Mouse (Mus musculus): Measurements from ENCODE around the gene Smarcd1. TPM values are rescaled to one million over a fixed set of nuclear protein-coding genes. Genes with fewer than 3 reads are reported as not detected.
A peak's percentile ranks its signal among the peaks of the same experiment; 100 is the strongest.

Smarcd1 gene
- polyA plus RNA-seq, 1 experiment = 30.9 TPM

DNA sequence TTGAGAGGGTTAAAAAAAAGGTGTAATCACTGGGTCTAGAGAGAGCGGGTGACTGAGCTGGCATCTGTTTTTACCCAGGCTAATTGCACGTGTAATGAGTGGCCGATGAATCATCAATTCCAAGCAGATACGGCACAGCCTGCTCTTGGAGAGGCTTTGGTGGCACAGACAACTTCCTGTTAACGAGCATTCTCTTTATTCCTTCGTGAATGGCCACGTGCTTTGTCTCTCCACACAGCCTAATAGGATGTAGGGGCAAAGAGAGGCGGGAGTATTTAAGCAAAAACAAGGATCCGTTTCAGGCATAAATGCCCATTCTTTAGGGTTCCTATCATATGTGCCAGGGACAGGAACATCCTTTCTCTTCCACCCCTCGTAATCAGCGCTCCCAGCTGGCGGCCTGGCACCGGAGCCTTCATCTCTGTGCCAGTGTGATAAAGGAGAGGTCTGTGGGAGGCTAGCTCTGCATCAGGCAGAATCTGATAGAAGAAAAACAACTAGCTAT lies 13.5 kb downstream of the Smarcd1 start:
- H3K27me3 ChIP-seq (ENCODE audit: control insufficient read depth, insufficient read depth, low read length) = no peaks in the 10 kb centered on the region
- H3K36me3 ChIP-seq (ENCODE audit: control insufficient read depth, insufficient read depth, low read length) = peaks cover 3% of the 10 kb centered on the region
- no peak overlapping the region for H3K4me3 ChIP-seq (ENCODE audit: control insufficient read depth, low read depth, low read length)
- TF ChIP-seq POLR2A (IDR thresholded peaks at IDR 0.05; ENCODE audit: control insufficient read depth, low read depth, low read length) (no peak), CTCF (IDR thresholded peaks at IDR 0.05; ENCODE audit: control insufficient read depth, insufficient read depth, insufficient replicate concordance, low read depth, low read length) (no peak)
- peak overlapping the region; percentile 48; the same call in 1 of the 2 replicates for H3K27ac ChIP-seq (ENCODE audit: control insufficient read depth, insufficient read depth, low read depth, low read length)
- peaks cover 6% of the 10 kb centered on the region for H3K4me1 ChIP-seq (ENCODE audit: control insufficient read depth, insufficient read depth, low read length)

DNA sequence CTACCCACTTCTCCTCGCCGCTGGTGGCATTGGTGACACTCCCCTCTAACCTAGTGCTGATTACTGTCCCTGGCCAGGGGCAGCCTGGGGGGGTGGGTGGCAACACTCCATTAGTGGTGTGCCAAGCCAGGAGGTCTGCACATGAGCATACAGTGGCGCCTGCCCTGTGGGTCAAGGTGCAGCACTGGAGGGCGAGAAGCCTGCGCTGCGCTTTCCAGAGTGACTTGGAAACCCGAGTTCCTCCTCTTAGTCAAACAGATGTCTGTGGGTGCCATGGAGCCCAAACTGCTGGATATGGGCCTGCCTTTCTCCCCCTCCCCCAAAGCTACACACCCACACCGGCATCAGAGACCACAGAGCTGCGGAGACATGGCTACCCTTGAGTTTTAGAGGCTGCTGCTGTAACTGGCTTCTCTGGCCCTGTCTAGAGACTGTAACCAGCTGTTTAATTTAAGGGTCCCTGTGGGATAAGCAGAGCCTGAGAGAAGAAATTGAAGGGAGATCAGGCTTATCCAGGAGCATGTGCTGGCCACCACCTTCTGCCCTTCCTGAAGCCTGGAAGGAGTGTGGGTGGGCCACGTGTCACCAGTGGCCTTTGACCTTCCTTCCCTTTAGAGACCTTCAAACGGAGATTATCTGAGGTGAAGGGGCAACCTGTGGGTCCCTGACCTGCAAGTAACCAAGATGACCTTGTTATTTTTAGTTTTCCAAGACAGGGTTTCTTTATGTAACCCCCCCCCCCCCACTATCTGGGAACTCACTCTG lies 14.2 kb downstream of the Smarcd1 start:
- peaks cover 2% of the 10 kb centered on the region for H3K36me3 ChIP-seq (ENCODE audit: control insufficient read depth, insufficient read depth, low read length)
- no peaks in the 10 kb centered on the region for H3K27me3 ChIP-seq (ENCODE audit: control insufficient read depth, insufficient read depth, low read length)
- no peak for TF ChIP-seq POLR2A (IDR thresholded peaks at IDR 0.05; ENCODE audit: control insufficient read depth, low read depth, low read length)
- no peak for TF ChIP-seq CTCF (IDR thresholded peaks at IDR 0.05; ENCODE audit: control insufficient read depth, insufficient read depth, insufficient replicate concordance, low read depth, low read length)
- H3K4me3 ChIP-seq (ENCODE audit: control insufficient read depth, low read depth, low read length) = no peak overlapping the region
- H3K4me1 ChIP-seq (ENCODE audit: control insufficient read depth, insufficient read depth, low read length) = peaks cover 6% of the 10 kb centered on the region
- peak overlapping the region; percentile 7; the same call in 1 of the 2 replicates for H3K27ac ChIP-seq (ENCODE audit: control insufficient read depth, insufficient read depth, low read depth, low read length)

DNA sequence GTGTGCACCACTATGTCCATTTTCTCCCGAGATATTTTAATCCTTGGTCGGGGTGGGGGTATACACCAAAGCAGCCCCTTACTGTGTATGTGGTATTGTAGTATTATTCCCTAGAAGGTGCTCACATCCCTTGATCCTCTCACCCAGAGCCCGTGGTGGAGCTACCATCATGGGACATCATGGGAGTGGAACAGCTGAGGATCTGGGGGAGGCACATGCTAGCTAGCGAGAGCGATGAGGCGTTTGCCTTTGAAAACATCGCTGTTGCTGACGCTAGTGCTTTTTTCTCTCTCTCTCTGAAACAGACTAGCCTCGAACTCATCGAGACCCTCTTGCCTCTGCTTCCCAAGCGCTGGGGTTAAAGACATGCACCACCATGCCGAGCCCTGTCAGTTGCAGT lies 14.9 kb downstream of the Smarcd1 start:
- peaks cover 6% of the 10 kb centered on the region for H3K4me1 ChIP-seq (ENCODE audit: control insufficient read depth, insufficient read depth, low read length)
- no peak for TF ChIP-seq CTCF (IDR thresholded peaks at IDR 0.05; ENCODE audit: control insufficient read depth, insufficient read depth, insufficient replicate concordance, low read depth, low read length)
- no peak for TF ChIP-seq POLR2A (IDR thresholded peaks at IDR 0.05; ENCODE audit: control insufficient read depth, low read depth, low read length)
- no peaks in the 10 kb centered on the region; the same call in 1 of the 2 replicates for H3K36me3 ChIP-seq (ENCODE audit: control insufficient read depth, insufficient read depth, low read length)
- no peaks in the 10 kb centered on the region for H3K27me3 ChIP-seq (ENCODE audit: control insufficient read depth, insufficient read depth, low read length)
- no peak overlapping the region for H3K27ac ChIP-seq (ENCODE audit: control insufficient read depth, insufficient read depth, low read depth, low read length)
- no peak overlapping the region for H3K4me3 ChIP-seq (ENCODE audit: control insufficient read depth, low read depth, low read length)

DNA sequence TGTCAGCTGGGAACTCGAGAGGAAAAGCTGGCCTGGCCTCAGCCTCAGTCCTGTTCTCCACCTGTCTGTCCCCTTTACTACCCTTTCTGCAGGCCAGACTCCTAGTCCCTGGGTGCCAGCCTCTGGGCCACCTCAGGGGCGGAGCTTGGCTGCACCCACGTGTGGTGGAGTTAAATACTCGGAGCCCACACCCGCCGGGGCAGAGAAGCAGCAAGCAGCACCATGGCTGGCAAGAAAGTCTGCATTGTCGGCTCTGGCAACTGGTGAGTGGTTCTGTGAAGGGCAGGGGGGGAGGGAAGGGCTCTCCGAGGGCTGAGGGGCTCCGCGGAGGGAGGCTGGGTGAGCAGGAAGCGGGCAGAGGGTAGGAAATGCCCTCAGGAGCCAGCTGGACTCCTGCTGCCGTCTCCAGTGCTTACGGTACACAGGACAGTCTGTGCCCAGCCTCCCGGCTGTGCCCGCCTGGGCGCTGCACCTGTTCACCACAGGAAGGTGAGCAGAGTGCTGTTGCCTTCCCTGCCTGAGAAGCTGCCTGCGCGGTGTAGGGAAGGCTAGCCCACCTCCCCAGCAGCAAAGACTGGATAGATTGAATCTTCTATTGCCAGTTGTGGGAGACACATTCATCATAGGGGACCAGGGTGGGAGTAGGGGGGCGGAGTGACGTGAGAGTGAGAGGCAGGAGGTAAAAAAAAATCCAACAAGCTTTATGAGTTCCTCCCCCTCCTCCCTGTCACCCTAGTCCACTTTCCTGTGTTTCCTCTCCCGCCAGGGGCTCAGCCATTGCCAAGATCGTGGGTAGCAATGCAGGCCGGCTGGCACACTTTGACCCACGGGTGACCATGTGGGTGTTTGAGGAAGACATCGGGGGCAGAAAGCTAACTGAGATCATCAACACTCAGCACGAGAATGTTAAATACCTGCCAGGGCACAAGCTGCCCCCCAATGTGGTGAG lies 15.7 kb downstream of the Smarcd1 start, which contains the start of gene Gpd1:
Gene Gpd1, plus strand, starts transcription at position 130 of the 949 bp plus-strand sequence.
- Histone ChIP-seq H3K27ac (ENCODE audit: control insufficient read depth, insufficient read depth, low read depth, low read length) (peak within 1 kb of the TSS; percentile 7; the same call in 1 of the 2 replicates), H3K4me1 (ENCODE audit: control insufficient read depth, insufficient read depth, low read length) (peaks cover 6% of the 10 kb centered on the region), H3K4me3 (ENCODE audit: control insufficient read depth, low read depth, low read length) (peak within 1 kb of the TSS; percentile 48), H3K27me3 (ENCODE audit: control insufficient read depth, insufficient read depth, low read length) (no peaks in the 10 kb centered on the region), H3K36me3 (ENCODE audit: control insufficient read depth, insufficient read depth, low read length) (no peaks in the 10 kb centered on the region)
- TF ChIP-seq POLR2A (IDR thresholded peaks at IDR 0.05; ENCODE audit: control insufficient read depth, low read depth, low read length) (peak; percentile 51), CTCF (IDR thresholded peaks at IDR 0.05; ENCODE audit: control insufficient read depth, insufficient read depth, insufficient replicate concordance, low read depth, low read length) (no peak)

DNA sequence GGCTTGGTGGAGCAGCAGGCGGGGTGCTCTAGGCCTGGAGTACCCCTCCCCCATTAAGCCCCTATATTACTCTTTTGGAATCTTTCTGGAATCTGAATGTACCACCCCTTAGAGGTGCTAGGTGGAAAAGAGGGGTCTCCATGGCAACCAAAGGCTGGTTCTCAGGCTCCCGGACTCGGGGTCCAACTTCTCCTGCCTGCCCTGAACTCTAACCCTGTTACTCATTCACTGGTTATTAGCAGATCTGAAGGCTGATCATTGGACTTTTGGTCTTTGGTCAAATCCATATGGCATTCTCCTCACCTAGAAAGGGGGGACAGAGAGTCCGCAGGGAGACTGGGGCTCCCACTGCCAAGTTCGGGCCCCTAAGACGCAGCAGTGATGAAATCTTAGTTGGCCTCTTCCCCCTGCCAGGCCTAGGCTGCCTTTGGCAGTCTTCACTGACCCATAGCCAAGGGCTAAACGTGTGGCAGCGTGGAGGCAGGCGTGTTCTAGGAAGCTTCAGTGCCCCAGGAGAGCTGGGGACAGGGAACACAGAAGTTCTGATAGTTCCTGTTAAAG lies 16.6 kb downstream of the Smarcd1 start:
- Histone ChIP-seq H3K4me1 (ENCODE audit: control insufficient read depth, insufficient read depth, low read length) (peaks cover 9% of the 10 kb centered on the region), H3K36me3 (ENCODE audit: control insufficient read depth, insufficient read depth, low read length) (no peaks in the 10 kb centered on the region)
- TF ChIP-seq POLR2A (IDR thresholded peaks at IDR 0.05; ENCODE audit: control insufficient read depth, low read depth, low read length) (no peak), CTCF (IDR thresholded peaks at IDR 0.05; ENCODE audit: control insufficient read depth, insufficient read depth, insufficient replicate concordance, low read depth, low read length) (no peak)

DNA sequence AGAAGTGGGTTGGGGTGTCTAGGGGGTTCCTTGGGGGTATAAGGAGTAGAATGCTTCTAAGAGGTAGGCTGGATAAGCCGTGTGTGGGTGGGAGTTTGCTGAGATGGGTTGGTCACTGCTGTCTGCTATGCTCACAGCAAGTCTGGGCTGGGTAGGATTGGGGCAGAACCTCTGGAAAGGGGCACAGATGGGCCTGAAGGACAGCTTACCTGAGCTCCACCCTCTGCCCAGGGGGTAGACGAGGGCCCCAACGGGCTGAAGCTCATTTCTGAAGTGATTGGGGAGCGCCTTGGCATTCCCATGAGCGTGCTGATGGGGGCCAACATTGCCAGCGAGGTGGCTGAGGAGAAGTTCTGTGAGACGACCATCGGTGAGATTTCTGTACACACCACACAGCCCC lies 17.9 kb downstream of the Smarcd1 start:
- no peaks in the 10 kb centered on the region for H3K36me3 ChIP-seq (ENCODE audit: control insufficient read depth, insufficient read depth, low read length)

More for the DNA sequence above, 16.6 kb downstream of the Smarcd1 start:
- Histone ChIP-seq H3K27me3 (ENCODE audit: control insufficient read depth, insufficient read depth, low read length) (no peaks in the 10 kb centered on the region), H3K27ac (ENCODE audit: control insufficient read depth, insufficient read depth, low read depth, low read length) (no peak overlapping the region), H3K4me3 (ENCODE audit: control insufficient read depth, low read depth, low read length) (no peak overlapping the region)

More for the DNA sequence above, 17.9 kb downstream of the Smarcd1 start:
- TF ChIP-seq POLR2A (IDR thresholded peaks at IDR 0.05; ENCODE audit: control insufficient read depth, low read depth, low read length) = no peak
- TF ChIP-seq CTCF (IDR thresholded peaks at IDR 0.05; ENCODE audit: control insufficient read depth, insufficient read depth, insufficient replicate concordance, low read depth, low read length) = no peak
- Histone ChIP-seq H3K27me3 (ENCODE audit: control insufficient read depth, insufficient read depth, low read length) (no peaks in the 10 kb centered on the region), H3K4me1 (ENCODE audit: control insufficient read depth, insufficient read depth, low read length) (peaks cover 18% of the 10 kb centered on the region), H3K4me3 (ENCODE audit: control insufficient read depth, low read depth, low read length) (no peak overlapping the region), H3K27ac (ENCODE audit: control insufficient read depth, insufficient read depth, low read depth, low read length) (no peak overlapping the region)

Measured in testis, adult 2 months (tissue).